Mouse (Mus musculus) limb, embryonic 11.5 days (tissue): Measurements from ENCODE around the gene Emilin3. TPM values are rescaled to one million over a fixed set of nuclear protein-coding genes. Genes with fewer than 3 reads are reported as not detected.

Experiments
- ATAC-seq: fragments of 200-750 bp; cut with Nextera tagmentation; 2 replicates; pipeline ENCODE4 v1.8.0; 2017; ENCODE audit warnings: low read depth; ENCODE audit not compliant: insufficient number of reproducible peaks, low FRiP score, low TSS enrichment
- DNase-seq: peaks from one replicate; pipeline ENCODE4 v3.0.0-alpha.2; 2015; ENCODE audit warnings: low spot score
- H3K27ac ChIP-seq: fragments of 300-500 bp; sonication (generic); replicated peaks from 2 replicates; pipeline ENCODE4 v1.5.1; 2014; ENCODE audit warnings: low read depth, mild to moderate bottlenecking, low read length
- H3K27me3 ChIP-seq: fragments of 300-500 bp; sonication (generic); 2 replicates; pipeline ENCODE4 v1.6.1; 2014; ENCODE audit warnings: mild to moderate bottlenecking, low read length, mixed read lengths; ENCODE audit not compliant: control insufficient read depth, insufficient read depth
- H3K36me3 ChIP-seq: fragments of 300-500 bp; sonication (generic); 2 replicates; pipeline ENCODE4 v1.6.1; 2014; ENCODE audit warnings: mild to moderate bottlenecking, low read length, moderate library complexity, mixed read lengths; ENCODE audit not compliant: control insufficient read depth, insufficient read depth
- H3K4me1 ChIP-seq: fragments of 300-500 bp; sonication (generic); 2 replicates; pipeline ENCODE4 v1.6.1; 2014; ENCODE audit warnings: low read length, mixed read lengths; ENCODE audit not compliant: control insufficient read depth, insufficient read depth
- H3K4me2 ChIP-seq: fragments of 300-500 bp; sonication (generic); 2 replicates; pipeline ENCODE4 v1.6.1; 2014; ENCODE audit warnings: low read depth, mild to moderate bottlenecking, moderate library complexity; ENCODE audit not compliant: severe bottlenecking
- H3K4me3 ChIP-seq: fragments of 300-500 bp; sonication (generic); 2 replicates; pipeline ENCODE4 v1.5.1; 2014; ENCODE audit warnings: low read depth, low read length
- H3K9ac ChIP-seq: fragments of 300-500 bp; sonication (generic); 2 replicates; pipeline ENCODE4 v1.6.1; 2014; ENCODE audit warnings: mild to moderate bottlenecking, low read length
- H3K9me3 ChIP-seq: fragments of 300-500 bp; sonication (generic); 2 replicates; pipeline ENCODE4 v1.6.1; 2016; ENCODE audit warnings: low read length; ENCODE audit not compliant: control insufficient read depth
- WGBS: fragments of 180-500 bp; shearing (Covaris S2); extraction: QIAGEN DNeasy Blood & Tissue Kit; methylation state at CpG from one replicate; pipeline ENCODE4 v1.1.7; 2014; 5-methylcytosine and 5-hydroxymethylcytosine counted together
- polyA plus RNA-seq: library from polyadenylated mRNA; unstranded; fragments of >200 nt; fragmentation: Nextera tagmentation; extraction: Ambion mirVana; gene quantifications from 2 replicates; pipeline ENCODE4 v1.2.1, GENCODE M21; 2014

The Emilin3 gene
- polyA plus RNA-seq, 1 experiment from 2014 or later: 3.8 TPM

DNA sequence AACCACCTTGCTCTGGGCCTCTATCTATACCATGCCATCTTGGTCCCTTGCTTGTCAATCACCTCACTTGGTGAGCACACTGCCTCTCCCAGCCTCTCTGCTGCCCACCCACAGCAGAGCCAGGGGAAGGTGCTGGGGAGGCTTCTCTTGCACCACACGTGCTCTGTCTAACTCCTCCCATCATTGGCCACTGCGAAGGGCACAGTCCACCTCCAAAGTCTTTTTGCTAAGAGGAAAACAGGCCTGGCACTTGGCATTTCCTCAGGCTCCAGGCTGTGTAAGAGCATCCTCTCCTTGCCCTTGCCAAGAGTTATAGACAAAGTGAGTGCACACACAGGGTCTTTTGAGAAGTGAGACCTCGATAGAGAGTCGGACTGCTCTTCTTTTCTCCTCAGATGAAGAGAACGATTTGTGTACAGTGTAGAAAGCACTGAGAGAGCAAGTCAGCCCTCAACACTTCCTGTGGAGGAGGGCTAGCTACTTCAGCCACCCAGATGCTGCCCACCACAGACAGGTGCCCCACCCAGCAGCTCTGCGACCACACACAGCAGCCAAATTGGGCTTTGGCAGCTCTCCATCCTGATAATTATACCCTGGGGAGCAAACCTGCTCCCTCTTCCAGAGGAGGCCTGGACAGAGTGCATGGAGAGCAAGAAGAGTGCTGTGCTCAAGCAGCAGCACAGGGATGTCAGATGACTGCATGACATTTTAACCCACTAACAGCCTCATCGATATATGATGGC is 41.2 kb upstream of the Emilin3 start:
- ATAC-seq: no peak
- H3K9me3 ChIP-seq: no peaks in the 10 kb centered on the region
- no peak for DNase-seq
- no peak overlapping the region for H3K9ac ChIP-seq
- WGBS: 88% methylated on average over 7 of the region's 7 CpGs
- no peak overlapping the region for H3K4me2 ChIP-seq
- no peaks in the 10 kb centered on the region for H3K4me1 ChIP-seq
- no peaks in the 10 kb centered on the region for H3K27me3 ChIP-seq
- H3K4me3 ChIP-seq: no peak overlapping the region
- no peak overlapping the region for H3K27ac ChIP-seq
- H3K36me3 ChIP-seq: peaks cover 28% of the 10 kb centered on the region

DNA sequence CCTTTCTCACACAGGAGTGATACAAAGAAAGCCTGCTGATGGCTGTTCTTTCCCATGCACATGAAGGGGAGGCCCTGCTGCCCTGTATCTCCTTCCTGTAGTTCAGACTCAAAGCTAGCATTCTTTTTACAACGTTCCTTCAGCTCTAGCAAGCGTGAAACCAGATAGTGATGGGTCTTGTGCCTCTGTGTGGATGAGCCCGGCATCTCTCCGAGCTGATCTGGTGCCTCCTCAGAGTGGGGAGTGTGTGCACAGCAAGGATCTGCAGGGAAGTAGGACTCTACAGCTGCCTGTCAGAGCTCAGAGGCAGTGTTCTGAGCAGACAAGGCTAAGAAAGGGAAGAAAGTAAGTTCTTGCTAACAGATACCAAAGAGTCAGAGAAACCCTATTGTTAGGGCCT is 39.5 kb upstream of the Emilin3 start:
- WGBS: 86% methylated on average over 4 of the region's 4 CpGs
- no peaks in the 10 kb centered on the region for H3K4me1 ChIP-seq
- H3K36me3 ChIP-seq: peaks cover 28% of the 10 kb centered on the region
- no peaks in the 10 kb centered on the region for H3K27me3 ChIP-seq
- ATAC-seq (no peak), DNase-seq (no peak)
- H3K4me3 ChIP-seq: no peak overlapping the region
- no peaks in the 10 kb centered on the region for H3K9me3 ChIP-seq
- H3K27ac ChIP-seq: no peak overlapping the region
- H3K4me2 ChIP-seq: no peak overlapping the region
- no peak overlapping the region for H3K9ac ChIP-seq

DNA sequence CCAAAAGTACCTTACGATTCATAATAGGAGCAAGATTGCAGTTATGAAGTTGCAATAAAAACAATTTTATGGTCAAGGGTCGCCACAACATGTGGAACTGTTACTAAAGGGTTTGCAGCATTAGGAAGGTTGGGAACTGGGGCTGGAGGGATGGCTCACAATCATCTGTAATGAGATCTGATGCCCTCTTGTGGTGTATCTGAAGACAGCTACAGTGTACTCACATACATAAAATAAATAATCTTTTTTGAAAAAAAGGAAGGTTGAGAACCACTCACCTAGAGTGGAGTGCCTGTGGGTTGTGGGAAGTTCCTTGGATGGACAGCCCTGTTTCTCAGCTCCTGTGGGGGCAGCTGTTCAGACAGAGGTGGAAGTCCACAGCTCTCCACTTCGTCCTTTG is 30.3 kb upstream of the Emilin3 start:
- no peak overlapping the region for H3K9ac ChIP-seq
- ATAC-seq: peak; percentile 42; the same call in 1 of the 2 replicates
- 63% methylated on average over 3 of the region's 3 CpGs for WGBS
- no peak overlapping the region for H3K4me3 ChIP-seq
- no peaks in the 10 kb centered on the region for H3K27me3 ChIP-seq
- H3K36me3 ChIP-seq: no peaks in the 10 kb centered on the region
- no peak for DNase-seq
- no peaks in the 10 kb centered on the region for H3K4me1 ChIP-seq
- H3K9me3 ChIP-seq: no peaks in the 10 kb centered on the region
- H3K27ac ChIP-seq: no peak overlapping the region
- no peak overlapping the region for H3K4me2 ChIP-seq

DNA sequence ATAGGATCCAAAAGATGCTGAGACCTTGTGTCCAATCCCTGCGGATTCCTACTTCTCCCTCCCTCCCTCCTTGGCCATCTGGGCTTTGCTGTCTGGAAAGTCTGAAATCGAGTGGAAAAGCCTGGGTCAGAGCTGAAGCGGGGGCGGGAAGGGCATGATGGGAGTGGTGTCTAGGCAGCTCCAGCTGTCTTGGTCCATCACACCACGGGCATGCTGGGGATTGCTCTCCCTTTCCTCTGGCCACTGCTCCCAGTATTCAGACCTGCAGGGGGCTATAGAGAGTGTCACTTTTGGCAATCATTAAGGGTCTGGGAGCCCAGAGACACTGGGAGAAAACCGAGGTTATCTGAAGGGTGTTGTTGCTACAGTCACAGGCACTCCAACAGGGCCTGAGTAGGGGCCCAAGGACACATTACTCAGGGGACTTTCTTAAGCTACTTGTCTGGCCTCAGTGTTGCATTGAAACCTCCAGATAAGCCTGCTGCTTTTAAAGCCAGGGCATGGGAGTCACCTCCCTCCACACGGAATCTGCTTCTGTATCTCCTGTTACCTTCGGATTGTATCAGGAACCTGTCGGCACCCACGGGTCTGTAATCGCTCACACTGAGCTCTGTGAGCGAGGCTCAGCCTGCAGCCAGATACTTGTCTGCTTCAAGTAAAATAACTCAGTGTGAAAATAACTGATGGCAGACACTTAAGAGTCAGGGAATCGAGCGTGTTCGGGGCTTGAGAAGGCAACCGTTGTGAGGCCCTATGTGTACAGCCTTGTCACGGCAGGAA is 29.0 kb upstream of the Emilin3 start:
- no peak overlapping the region for H3K9ac ChIP-seq
- no peak overlapping the region for H3K4me3 ChIP-seq
- H3K27ac ChIP-seq: no peak overlapping the region
- no peaks in the 10 kb centered on the region for H3K9me3 ChIP-seq
- no peaks in the 10 kb centered on the region for H3K36me3 ChIP-seq
- no peaks in the 10 kb centered on the region for H3K4me1 ChIP-seq
- ATAC-seq: no peak
- H3K27me3 ChIP-seq: no peaks in the 10 kb centered on the region
- no peak overlapping the region for H3K4me2 ChIP-seq
- no peak for DNase-seq
- 76% methylated on average over 16 of the region's 17 CpGs for WGBS

DNA sequence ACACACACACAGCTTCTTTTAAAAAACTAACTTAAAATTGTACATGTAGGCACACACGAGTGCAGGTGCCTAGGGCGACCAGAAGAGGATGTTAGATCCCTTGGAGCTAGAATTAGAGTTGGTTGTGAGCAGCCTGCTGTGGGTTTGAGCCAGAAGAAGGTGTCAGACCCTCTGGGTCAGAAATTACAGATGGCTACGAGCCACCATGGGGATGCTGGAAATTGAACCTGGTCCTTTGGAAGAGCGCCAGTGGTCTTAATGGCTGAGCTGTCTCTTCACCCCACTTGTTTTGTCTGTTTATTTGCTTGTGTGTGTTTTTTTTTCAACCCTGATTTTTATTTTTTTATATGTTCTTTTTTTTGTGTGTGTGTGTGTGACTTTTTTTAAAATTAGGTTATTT is 22.3 kb upstream of the Emilin3 start:
- Histone ChIP-seq H3K36me3 (no peaks in the 10 kb centered on the region), H3K4me2 (no peak overlapping the region), H3K9ac (no peak overlapping the region), H3K4me1 (peaks cover 11% of the 10 kb centered on the region; the same call in 1 of the 2 replicates), H3K27ac (no peak overlapping the region), H3K9me3 (no peaks in the 10 kb centered on the region), H3K27me3 (no peaks in the 10 kb centered on the region), H3K4me3 (no peak overlapping the region)
- DNase-seq (no peak), ATAC-seq (no peak)
- WGBS: 81% methylated on average over 4 of the region's 4 CpGs

DNA sequence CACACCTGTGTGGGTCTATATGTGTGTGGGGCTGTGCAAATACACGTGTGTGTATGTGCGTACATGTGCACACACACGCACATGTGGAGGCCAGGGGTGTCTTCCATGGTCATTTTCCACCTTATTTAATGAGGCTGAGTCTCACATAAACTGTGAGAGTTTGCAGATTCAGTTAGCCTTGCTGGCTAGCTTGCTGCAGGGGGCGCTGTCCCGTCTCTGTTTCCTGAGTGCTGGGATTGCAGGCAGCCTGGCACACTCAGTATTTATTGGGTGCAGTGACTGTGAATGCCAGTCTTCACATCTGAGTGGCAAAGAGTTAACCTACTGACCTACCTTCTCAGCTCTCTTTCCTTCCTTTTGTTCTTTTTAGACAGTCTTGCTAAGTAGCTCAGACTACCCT is 21.8 kb upstream of the Emilin3 start:
- H3K9ac ChIP-seq: no peak overlapping the region
- H3K9me3 ChIP-seq: no peaks in the 10 kb centered on the region
- H3K27ac ChIP-seq: no peak overlapping the region
- no peaks in the 10 kb centered on the region for H3K27me3 ChIP-seq
- no peak for ATAC-seq
- WGBS: 61% methylated on average over 5 of the region's 5 CpGs
- peak; percentile 44 for DNase-seq
- no peak overlapping the region for H3K4me3 ChIP-seq
- H3K36me3 ChIP-seq: no peaks in the 10 kb centered on the region
- H3K4me1 ChIP-seq: peaks cover 11% of the 10 kb centered on the region; the same call in 1 of the 2 replicates
- no peak overlapping the region for H3K4me2 ChIP-seq

DNA sequence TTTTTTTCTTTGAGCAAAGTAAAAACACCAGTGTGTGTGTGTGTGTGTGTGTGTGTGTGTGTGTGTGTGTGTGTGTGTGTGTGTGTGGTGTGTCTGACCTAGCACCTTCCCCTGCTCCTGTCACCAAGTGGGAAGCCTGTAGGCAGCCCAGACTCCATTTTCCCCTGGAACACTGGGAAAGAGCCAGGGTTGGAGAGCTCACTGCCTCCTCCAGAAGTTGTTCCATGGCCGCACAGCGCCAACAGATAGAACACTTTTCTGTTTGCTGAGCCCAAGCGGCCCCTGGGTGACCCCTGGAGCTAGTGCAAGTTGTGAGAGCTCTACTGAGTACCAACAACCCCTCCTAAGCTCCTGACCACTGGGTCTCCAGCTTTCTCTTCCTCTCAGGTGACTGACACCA is 20.9 kb upstream of the Emilin3 start:
- H3K36me3 ChIP-seq: no peaks in the 10 kb centered on the region
- H3K4me3 ChIP-seq: no peak overlapping the region
- peaks cover 11% of the 10 kb centered on the region; the same call in 1 of the 2 replicates for H3K4me1 ChIP-seq
- H3K27ac ChIP-seq: no peak overlapping the region
- no peak for ATAC-seq
- H3K4me2 ChIP-seq: 0 out of 2 replicates have a peak overlapping the region, but pooled peaks have one; percentile 5
- no peak overlapping the region for H3K9ac ChIP-seq
- no peaks in the 10 kb centered on the region for H3K27me3 ChIP-seq
- 81% methylated on average over 3 of the region's 3 CpGs for WGBS
- no peak for DNase-seq
- no peaks in the 10 kb centered on the region for H3K9me3 ChIP-seq

DNA sequence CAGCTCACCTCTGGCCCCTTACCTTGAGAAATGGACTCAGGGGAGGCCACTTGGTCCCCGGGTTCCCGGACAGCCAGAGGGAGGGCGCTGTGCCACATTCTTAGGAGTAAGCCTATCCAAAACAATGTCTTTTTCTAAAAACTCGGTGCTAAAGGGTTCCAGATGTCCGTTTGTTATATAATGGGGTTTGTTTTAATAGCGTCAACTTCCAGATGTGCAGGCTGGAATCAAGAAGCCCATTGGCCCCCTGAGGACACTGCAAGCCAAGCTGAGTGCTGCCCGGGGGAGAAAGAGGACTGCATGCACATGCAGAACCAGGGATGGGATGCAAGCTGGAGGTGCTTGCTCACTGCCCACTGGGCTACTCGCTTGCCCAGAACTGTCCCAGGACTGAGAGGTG is 20.2 kb upstream of the Emilin3 start:
- H3K36me3 ChIP-seq: no peaks in the 10 kb centered on the region
- no peaks in the 10 kb centered on the region for H3K27me3 ChIP-seq
- H3K4me2 ChIP-seq: no peak overlapping the region
- peak overlapping the region; percentile 47; the same call in 1 of the 2 replicates for H3K27ac ChIP-seq
- no peak overlapping the region for H3K4me3 ChIP-seq
- WGBS: 22% methylated on average over 8 of the region's 8 CpGs
- H3K9me3 ChIP-seq: no peaks in the 10 kb centered on the region
- ATAC-seq: peak; percentile 70
- peak; percentile 67 for DNase-seq
- no peak overlapping the region for H3K9ac ChIP-seq
- H3K4me1 ChIP-seq: peaks cover 11% of the 10 kb centered on the region; the same call in 1 of the 2 replicates
